Comparison of ENCODE assay signal across 15 mouse cellular contexts in the genomic region with DNA sequence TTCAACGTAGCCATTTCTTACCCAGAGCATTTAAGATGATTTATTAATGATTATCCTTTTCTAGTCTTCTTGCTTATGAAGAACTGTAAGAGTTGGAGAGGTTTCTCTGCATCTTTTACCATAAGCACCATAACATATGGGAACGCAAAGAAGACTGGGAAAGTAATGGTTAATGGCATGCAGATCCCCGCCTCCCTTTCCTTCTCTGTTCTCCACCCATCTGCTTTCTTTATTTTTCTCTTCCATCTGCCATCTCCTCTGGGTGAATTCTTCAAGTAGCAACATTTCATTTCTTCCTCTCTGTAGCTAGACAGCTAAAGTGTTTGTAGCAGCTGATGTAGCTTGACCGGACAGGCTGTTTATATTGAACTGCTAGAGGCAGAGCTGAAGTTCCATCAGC. TPM values are rescaled to one million over a fixed set of nuclear protein-coding genes. Genes with fewer than 3 reads are reported as not detected.
"Had no signal": no experiment of that assay in that cellular context is flagged by ENCODE, and none has a peak within 500 bp of the region (broad histone marks: within the 10 kb centered on the region; RNA-seq: fewer than 3 reads in every experiment).

No protein-coding gene starts in this region.

- H3K4me3 ChIP-seq: limb, embryonic 10.5 days; limb, embryonic 13.5 days; liver, embryonic 13.5 days had no signal

- H3K27me3 ChIP-seq: limb, embryonic 13.5 days; liver, embryonic 13.5 days had no signal

- H3K4me2 ChIP-seq: limb, embryonic 13.5 days; liver, embryonic 13.5 days; midbrain, embryonic 11.5 days had no signal

- H3K9ac ChIP-seq: limb, embryonic 13.5 days; liver, embryonic 13.5 days had no signal

- DNase-seq: kidney, adult 2 months; kidney, postnatal 25 days; liver; liver, embryonic 13.5 days; lung, adult 2 months; lung, postnatal 14 days; midbrain, embryonic 14.5 days; thymus, adult 18-20 months; thymus, postnatal 36 days had no signal

- H3K4me1 ChIP-seq: limb, embryonic 10.5 days; limb, embryonic 13.5 days; liver, embryonic 13.5 days had no signal

- H3K9me3 ChIP-seq: limb, embryonic 10.5 days; limb, embryonic 13.5 days; liver, embryonic 13.5 days had no signal

- H3K27ac ChIP-seq: kidney, postnatal 0 days; limb, embryonic 10.5 days; limb, embryonic 13.5 days; liver, embryonic 13.5 days had no signal

RNA-seq across cellular contexts. Expression of a gene that starts 54.2 kb away (rescaled TPM):
- polyA plus RNA-seq: limb, embryonic 10.5 days; midbrain, postnatal 0 days; neural tube, embryonic 11.5 days had no signal
